In the genomic region with DNA sequence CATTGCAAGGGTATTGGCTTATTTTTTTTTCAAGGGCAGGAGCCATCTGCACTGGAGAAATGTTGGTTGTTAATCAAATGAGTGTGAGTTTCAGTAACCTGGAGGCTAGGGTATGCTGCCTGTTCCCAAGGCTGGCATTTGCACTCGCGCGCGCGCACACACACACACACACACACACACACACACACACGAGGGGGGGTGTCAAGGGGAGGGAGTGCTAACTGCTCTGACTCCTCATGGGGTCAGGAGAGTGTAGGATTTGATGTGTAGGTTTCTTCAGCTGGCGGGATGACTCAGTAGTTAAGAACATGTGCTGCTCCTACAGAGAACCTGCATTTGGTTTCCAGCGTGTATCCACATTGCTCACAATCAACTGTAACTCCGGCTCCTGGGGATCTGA, we compare ENCODE assay signal across 10 mouse cellular contexts. TPM values are rescaled to one million over a fixed set of nuclear protein-coding genes. Genes with fewer than 3 reads are reported as not detected.
DNase-seq lines count a peak whose midpoint lies in the region; ATAC-seq lines count a peak whose summit lies in the region.
"Had no signal": no experiment of that assay in that cellular context is flagged by ENCODE, and none has a peak within 500 bp of the region (broad histone marks: within the 10 kb centered on the region; RNA-seq: fewer than 3 reads in every experiment).

No protein-coding gene starts in this region.

- H3K27me3 ChIP-seq in heart, embryonic 10.5 days (ENCODE audit: insufficient read depth, poor library complexity, severe bottlenecking) = no peaks in the 10 kb centered on the region
- H3K27me3 ChIP-seq in embryonic facial prominence, embryonic 12.5 days = no peaks in the 10 kb centered on the region
- no peaks in the 10 kb centered on the region for H3K27me3 ChIP-seq in liver, embryonic 13.5 days

- intact Hi-C loops in heart, postnatal 25 days (cut with DNase I) = no loop called here

- H3K9me3 ChIP-seq in heart, embryonic 10.5 days = no peaks in the 10 kb centered on the region
- no peaks in the 10 kb centered on the region for H3K9me3 ChIP-seq in embryonic facial prominence, embryonic 12.5 days
- H3K9me3 ChIP-seq in liver, embryonic 13.5 days (replicated peaks) = no peaks in the 10 kb centered on the region

- H3K9ac ChIP-seq in embryonic facial prominence, embryonic 12.5 days = no peak overlapping the region
- peak overlapping the region; percentile 1; the same call in 1 of the 2 replicates for H3K9ac ChIP-seq in liver, embryonic 13.5 days

- peaks cover 43% of the 10 kb centered on the region for H3K36me3 ChIP-seq in heart, embryonic 10.5 days
- H3K36me3 ChIP-seq in embryonic facial prominence, embryonic 12.5 days = peaks cover 39% of the 10 kb centered on the region
- peaks cover 39% of the 10 kb centered on the region for H3K36me3 ChIP-seq in liver, embryonic 13.5 days

- H3K4me2 ChIP-seq in embryonic facial prominence, embryonic 12.5 days (replicated peaks) = peak overlapping the region; percentile 15; the same call in 1 of the 2 replicates
- H3K4me2 ChIP-seq in liver, embryonic 13.5 days = peak overlapping the region; percentile 36

- peaks cover 41% of the 10 kb centered on the region for H3K4me1 ChIP-seq in heart, embryonic 10.5 days
- H3K4me1 ChIP-seq in embryonic facial prominence, embryonic 12.5 days = peaks cover 10% of the 10 kb centered on the region
- H3K4me1 ChIP-seq in liver, embryonic 13.5 days (replicated peaks) = peaks cover 76% of the 10 kb centered on the region

- H3K27ac ChIP-seq in heart, embryonic 10.5 days = peak overlapping the region; percentile 64; the same call in 1 of the 2 replicates
- H3K27ac ChIP-seq in embryonic facial prominence, embryonic 12.5 days = no peak overlapping the region
- peak overlapping the region; percentile 78 for H3K27ac ChIP-seq in liver, embryonic 13.5 days

- 39% methylated on average over 9 of the region's 9 CpGs for WGBS in heart, embryonic 10.5 days
- WGBS in embryonic facial prominence, embryonic 12.5 days = 47% methylated on average over 9 of the region's 9 CpGs
- WGBS in liver, embryonic 13.5 days (ENCODE audit: insufficient replicate concordance) = 51% methylated on average over 9 of the region's 9 CpGs

- H3K4me3 ChIP-seq in heart, embryonic 10.5 days = peak overlapping the region; percentile 8; the same call in 1 of the 2 replicates
- H3K4me3 ChIP-seq in embryonic facial prominence, embryonic 12.5 days = 0 out of 2 replicates have a peak overlapping the region, but pooled peaks have one; percentile 7
- no peak overlapping the region for H3K4me3 ChIP-seq in liver, embryonic 13.5 days (replicated peaks)
- H3K4me3 ChIP-seq: erythroblast, embryonic 14.5 days had no signal

- no peak for DNase-seq in heart, embryonic 10.5 days (ENCODE audit: low spot score)
- DNase-seq in heart, postnatal 25 days (ENCODE audit: low spot score) = no peak
- peak; percentile 59 for DNase-seq in 3T3-L1 (ENCODE audit: low read depth, low spot score)
- DNase-seq in liver, embryonic 13.5 days = no peak
- no peak for DNase-seq in layer of hippocampus, postnatal 25 days (ENCODE audit: extremely low spot score in 1 of 2, low spot score in 1 of 2)
- no peak for DNase-seq in frontal cortex, postnatal 36 days (ENCODE audit: low spot score in 2 of 2)
- no peak for DNase-seq in thymus, postnatal 0 days (ENCODE audit: low spot score)

- ATAC-seq in embryonic facial prominence, embryonic 12.5 days (ENCODE audit: insufficient number of reproducible peaks, insufficient read depth, low FRiP score, low TSS enrichment) = no peak
- peak; percentile 30; the same call in 1 of the 2 replicates for ATAC-seq in liver, embryonic 13.5 days (ENCODE audit: low read depth)

RNA-seq across cellular contexts. Expression of gene Dhdh, which starts 2.2 kb away (rescaled TPM):
- polyA plus RNA-seq in heart, embryonic 10.5 days (2016; fragmentation: Nextera tagmentation; extraction: Ambion mirVana) = 5.8 and 6.1 TPM in 2 replicates
- 1 to 10 TPM; 5.9 to 6.7 TPM for total RNA-seq in heart, postnatal 25 days (2021)
- polyA plus RNA-seq in embryonic facial prominence, embryonic 12.5 days (2016; fragmentation: Nextera tagmentation; extraction: Ambion mirVana) = 3.0 and 3.7 TPM in 2 replicates
- polyA plus RNA-seq in liver, embryonic 13.5 days (2015; fragmentation: Nextera tagmentation; extraction: Ambion mirVana) = 2.0 and 2.2 TPM in 2 replicates
- 1 to 10 TPM; 3.1 to 5.7 TPM for total RNA-seq in layer of hippocampus, postnatal 25 days (2021)
- polyA plus RNA-seq in thymus, postnatal 0 days (2015; fragmentation: Nextera tagmentation; extraction: Ambion mirVana) = 1.1 and 1.5 TPM in 2 replicates

RNA-seq across cellular contexts. Expression of gene Gm45808, which starts 4.2 kb away (rescaled TPM):
- not detected in 2 replicates for polyA plus RNA-seq in heart, embryonic 10.5 days (2016; fragmentation: Nextera tagmentation; extraction: Ambion mirVana)
- total RNA-seq in heart, postnatal 25 days (2021) = 1 to 10 TPM; 4.0 to 5.1 TPM
- not detected in 2 replicates for polyA plus RNA-seq in embryonic facial prominence, embryonic 12.5 days (2016; fragmentation: Nextera tagmentation; extraction: Ambion mirVana)
- not detected in 2 replicates for polyA plus RNA-seq in liver, embryonic 13.5 days (2015; fragmentation: Nextera tagmentation; extraction: Ambion mirVana)
- 1 to 10 TPM in 1 of 2 experiments, under 1 TPM in 1; 0.63 to 1.1 TPM for total RNA-seq in layer of hippocampus, postnatal 25 days (2021)
- not detected in 2 replicates for polyA plus RNA-seq in thymus, postnatal 0 days (2015; fragmentation: Nextera tagmentation; extraction: Ambion mirVana)
- polyA plus RNA-seq: erythroblast, embryonic 14.5 days; lung, embryonic 16.5 days had no signal

RNA-seq across cellular contexts. Expression of gene Tulp2, which starts 9.1 kb away (rescaled TPM):
- polyA plus RNA-seq in heart, embryonic 10.5 days (2016; fragmentation: Nextera tagmentation; extraction: Ambion mirVana) = 2.6 and 2.9 TPM in 2 replicates
- not detected for total RNA-seq in heart, postnatal 25 days (2021)
- 0.92 and 1.2 TPM in 2 replicates for polyA plus RNA-seq in embryonic facial prominence, embryonic 12.5 days (2016; fragmentation: Nextera tagmentation; extraction: Ambion mirVana)
- 0.80 and 0.87 TPM in 2 replicates for polyA plus RNA-seq in liver, embryonic 13.5 days (2015; fragmentation: Nextera tagmentation; extraction: Ambion mirVana)
- not detected for total RNA-seq in layer of hippocampus, postnatal 25 days (2021)
- polyA plus RNA-seq in thymus, postnatal 0 days (2015; fragmentation: Nextera tagmentation; extraction: Ambion mirVana) = 2.6 and 2.8 TPM in 2 replicates

RNA-seq across cellular contexts. Expression of gene Nucb1, which starts 19.4 kb away (rescaled TPM):
- 163 and 198 TPM in 2 replicates for polyA plus RNA-seq in heart, embryonic 10.5 days (2016; fragmentation: Nextera tagmentation; extraction: Ambion mirVana)
- 100 to 1,000 TPM; 126 to 129 TPM for total RNA-seq in heart, postnatal 25 days (2021)
- polyA plus RNA-seq in embryonic facial prominence, embryonic 12.5 days (2016; fragmentation: Nextera tagmentation; extraction: Ambion mirVana) = 161 and 172 TPM in 2 replicates
- 110 and 127 TPM in 2 replicates for polyA plus RNA-seq in liver, embryonic 13.5 days (2015; fragmentation: Nextera tagmentation; extraction: Ambion mirVana)
- total RNA-seq in layer of hippocampus, postnatal 25 days (2021) = 100 to 1,000 TPM; 102 to 105 TPM
- polyA plus RNA-seq in thymus, postnatal 0 days (2015; fragmentation: Nextera tagmentation; extraction: Ambion mirVana) = 110 and 111 TPM in 2 replicates

RNA-seq across cellular contexts. Expression of gene Bax, which starts 24.1 kb away (rescaled TPM):
- 187 and 244 TPM in 2 replicates for polyA plus RNA-seq in heart, embryonic 10.5 days (2016; fragmentation: Nextera tagmentation; extraction: Ambion mirVana)
- total RNA-seq in heart, postnatal 25 days (2021) = 10 to 100 TPM; 24.7 to 26.7 TPM
- polyA plus RNA-seq in embryonic facial prominence, embryonic 12.5 days (2016; fragmentation: Nextera tagmentation; extraction: Ambion mirVana) = 220 and 224 TPM in 2 replicates
- polyA plus RNA-seq in liver, embryonic 13.5 days (2015; fragmentation: Nextera tagmentation; extraction: Ambion mirVana) = 104 and 106 TPM in 2 replicates
- total RNA-seq in layer of hippocampus, postnatal 25 days (2021) = 10 to 100 TPM; 81.6 to 82.1 TPM
- polyA plus RNA-seq in thymus, postnatal 0 days (2015; fragmentation: Nextera tagmentation; extraction: Ambion mirVana) = 177 and 178 TPM in 2 replicates
